Mouse (Mus musculus): Measurements from ENCODE around the gene Smchd1. TPM values are rescaled to one million over a fixed set of nuclear protein-coding genes. Genes with fewer than 3 reads are reported as not detected.

Smchd1 gene
- 87.8 and 90.7 TPM in 2 replicates for polyA plus RNA-seq (2014; fragmentation: Nextera tagmentation; extraction: Ambion mirVana)

DNA sequence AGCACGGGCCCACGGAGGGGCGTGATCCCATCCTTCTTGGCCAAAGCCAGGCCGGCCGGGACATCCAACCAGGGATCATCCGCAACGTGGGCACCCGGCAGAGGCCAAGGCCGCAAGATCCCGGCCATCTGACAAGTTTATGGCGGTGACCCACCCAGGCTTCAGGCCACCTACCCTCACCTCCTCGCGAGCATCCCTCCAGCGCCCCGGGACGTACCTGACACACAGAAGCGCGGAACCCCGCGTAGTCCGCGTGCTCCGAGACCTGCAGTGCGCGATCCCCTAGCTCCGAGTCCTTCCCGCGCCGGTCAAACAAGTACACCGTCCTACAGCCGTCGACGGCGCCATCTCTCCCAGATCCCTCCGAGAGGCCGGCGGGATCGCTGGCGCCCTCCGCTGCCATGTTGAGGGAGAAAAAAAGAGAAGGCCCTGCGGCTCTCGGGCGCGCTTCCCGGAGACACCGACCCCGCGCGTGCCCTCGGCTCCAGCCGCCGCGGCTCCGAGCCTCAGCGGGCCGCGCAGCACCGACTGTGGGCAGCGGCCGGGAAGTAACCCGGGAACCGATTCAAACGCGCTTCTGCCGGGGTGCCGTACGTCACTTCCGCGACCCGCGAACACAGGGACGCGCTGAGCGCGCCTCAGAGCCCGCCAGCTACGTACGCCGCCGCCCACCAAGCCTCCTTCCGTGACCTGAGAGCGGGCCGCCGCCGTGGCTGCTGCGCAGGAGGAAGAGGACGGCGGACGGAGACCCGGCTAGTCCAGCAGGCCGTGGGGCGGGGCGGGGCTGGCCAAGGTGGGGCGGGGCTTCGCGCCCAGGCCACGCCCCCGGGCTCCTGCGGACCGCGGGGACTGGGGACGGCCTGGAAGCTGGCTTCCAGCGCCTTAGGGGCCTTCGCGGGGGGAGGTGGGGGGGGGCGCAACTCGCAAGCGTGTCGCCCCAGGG lies at the start of gene Smchd1:
Smchd1 (minus strand) TSS at position 582 of the 943 bp plus-strand sequence.
- DNase-seq (ENCODE audit: low spot score) (peak; percentile 93), ATAC-seq (replicated peaks; ENCODE audit: insufficient number of reproducible peaks, low FRiP score, low TSS enrichment, low read depth) (peak; percentile 96)
- H3K4me3 ChIP-seq (ENCODE audit: low read depth, low read length) = peak within 1 kb of the TSS; percentile 66
- no peaks in the 10 kb centered on the region for H3K36me3 ChIP-seq (replicated peaks; ENCODE audit: control insufficient read depth, insufficient read depth, low read depth, low read length)
- no peaks in the 10 kb centered on the region for H3K4me1 ChIP-seq (ENCODE audit: control insufficient read depth, insufficient read depth, low read length)
- under 1% methylated on average over 78 of the region's 109 CpGs for whole genome bisulfite sequencing
- H3K27ac ChIP-seq (replicated peaks; ENCODE audit: low read depth, low read length) = peak within 1 kb of the TSS; percentile 97
- H3K4me2 ChIP-seq (ENCODE audit: low read depth, low read length) = peak within 1 kb of the TSS; percentile 73
- H3K9me3 ChIP-seq (replicated peaks; ENCODE audit: control insufficient read depth, low read length) = no peaks in the 10 kb centered on the region
- peak within 1 kb of the TSS; percentile 96 for H3K9ac ChIP-seq (replicated peaks; ENCODE audit: low read length)
- no peaks in the 10 kb centered on the region for H3K27me3 ChIP-seq (ENCODE audit: control insufficient read depth, insufficient read depth, low read length)

DNA sequence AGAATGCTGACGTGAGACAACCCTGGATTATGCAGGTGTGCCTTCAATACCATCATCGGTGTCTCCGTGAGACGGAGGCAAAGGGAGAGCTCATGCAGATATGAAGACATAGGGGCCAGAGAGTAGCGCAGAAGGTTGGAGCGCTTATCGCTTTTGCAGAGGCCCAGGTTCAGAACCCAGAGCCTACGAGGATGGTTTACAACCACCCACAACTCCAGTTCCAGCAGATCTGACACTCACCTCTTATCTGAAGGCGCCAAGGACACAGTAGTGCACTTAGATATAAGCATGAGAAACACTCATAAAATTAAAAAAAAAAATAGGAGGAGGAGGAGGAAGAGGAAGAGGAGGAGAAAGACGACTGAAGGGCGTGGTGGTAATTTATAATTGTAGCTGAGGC lies 35.2 kb upstream of the Smchd1 start:
- H3K27ac ChIP-seq (replicated peaks; ENCODE audit: low read depth, low read length) = no peak overlapping the region
- no peak overlapping the region for H3K4me2 ChIP-seq (ENCODE audit: low read depth, low read length)
- no peak overlapping the region for H3K4me3 ChIP-seq (ENCODE audit: low read depth, low read length)
- H3K4me1 ChIP-seq (ENCODE audit: control insufficient read depth, insufficient read depth, low read length) = no peaks in the 10 kb centered on the region
- H3K27me3 ChIP-seq (ENCODE audit: control insufficient read depth, insufficient read depth, low read length) = no peaks in the 10 kb centered on the region
- H3K9me3 ChIP-seq (replicated peaks; ENCODE audit: control insufficient read depth, low read length) = no peaks in the 10 kb centered on the region
- DNase-seq (ENCODE audit: low spot score) (no peak), ATAC-seq (replicated peaks; ENCODE audit: insufficient number of reproducible peaks, low FRiP score, low TSS enrichment, low read depth) (no peak)
- H3K36me3 ChIP-seq (replicated peaks; ENCODE audit: control insufficient read depth, insufficient read depth, low read depth, low read length) = peaks cover 6% of the 10 kb centered on the region
- no peak overlapping the region for H3K9ac ChIP-seq (replicated peaks; ENCODE audit: low read length)
- 97% methylated on average over 11 of the region's 11 CpGs for WGBS

DNA sequence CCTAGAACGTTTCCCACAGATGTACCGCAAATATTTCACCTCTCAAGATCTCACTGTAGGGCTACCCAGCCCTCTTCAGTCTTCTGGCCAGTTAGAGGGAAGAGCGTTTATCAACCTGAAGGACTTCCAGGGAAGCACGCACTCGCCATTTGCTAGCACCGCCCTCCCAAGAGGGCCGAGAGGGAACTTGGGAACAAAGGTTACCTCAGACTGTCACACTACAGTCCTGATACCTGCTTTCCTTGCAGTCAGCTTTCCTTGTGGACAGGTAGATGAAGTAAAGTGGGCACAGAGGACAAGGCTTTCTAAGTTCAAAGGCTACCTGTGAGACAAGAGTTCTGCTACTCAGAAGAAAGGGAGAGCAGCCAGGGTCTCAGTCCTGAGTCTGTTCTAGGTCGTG lies 31.7 kb upstream of the Smchd1 start:
- Histone ChIP-seq H3K4me1 (ENCODE audit: control insufficient read depth, insufficient read depth, low read length) (no peaks in the 10 kb centered on the region), H3K4me3 (ENCODE audit: low read depth, low read length) (no peak overlapping the region), H3K9ac (replicated peaks; ENCODE audit: low read length) (no peak overlapping the region), H3K27ac (replicated peaks; ENCODE audit: low read depth, low read length) (no peak overlapping the region), H3K9me3 (replicated peaks; ENCODE audit: control insufficient read depth, low read length) (no peaks in the 10 kb centered on the region), H3K36me3 (replicated peaks; ENCODE audit: control insufficient read depth, insufficient read depth, low read depth, low read length) (peaks cover 4% of the 10 kb centered on the region), H3K4me2 (ENCODE audit: low read depth, low read length) (no peak overlapping the region), H3K27me3 (ENCODE audit: control insufficient read depth, insufficient read depth, low read length) (no peaks in the 10 kb centered on the region)
- 88% methylated on average over 8 of the region's 8 CpGs for WGBS
- DNase-seq (ENCODE audit: low spot score) (no peak), ATAC-seq (replicated peaks; ENCODE audit: insufficient number of reproducible peaks, low FRiP score, low TSS enrichment, low read depth) (no peak)

DNA sequence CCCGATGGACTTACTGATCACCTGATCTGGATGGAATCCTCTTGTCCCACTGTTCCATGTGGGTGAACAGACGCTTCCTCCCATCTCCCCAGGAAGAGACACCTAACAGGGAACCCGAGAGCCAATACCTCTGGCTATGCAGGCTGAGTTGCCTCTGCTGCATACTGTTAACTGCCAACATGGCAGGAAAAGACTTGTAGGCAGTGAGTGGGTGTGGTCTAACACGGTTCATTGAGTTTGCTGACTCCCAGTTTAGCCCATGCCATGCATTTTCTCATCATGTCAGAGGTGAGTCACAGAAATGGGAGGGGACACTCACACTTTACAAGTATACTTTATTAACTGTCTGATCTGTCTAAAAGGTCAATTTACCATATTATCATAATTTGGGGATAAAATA lies 20.6 kb upstream of the Smchd1 start:
- WGBS = 89% methylated on average over 4 of the region's 4 CpGs
- no peak overlapping the region for H3K4me2 ChIP-seq (ENCODE audit: low read depth, low read length)
- H3K4me3 ChIP-seq (ENCODE audit: low read depth, low read length) = no peak overlapping the region
- H3K4me1 ChIP-seq (ENCODE audit: control insufficient read depth, insufficient read depth, low read length) = no peaks in the 10 kb centered on the region
- H3K27ac ChIP-seq (replicated peaks; ENCODE audit: low read depth, low read length) = no peak overlapping the region
- no peak overlapping the region for H3K9ac ChIP-seq (replicated peaks; ENCODE audit: low read length)
- DNase-seq (ENCODE audit: low spot score) (no peak), ATAC-seq (replicated peaks; ENCODE audit: insufficient number of reproducible peaks, low FRiP score, low TSS enrichment, low read depth) (no peak)
- no peaks in the 10 kb centered on the region for H3K9me3 ChIP-seq (replicated peaks; ENCODE audit: control insufficient read depth, low read length)
- no peaks in the 10 kb centered on the region for H3K27me3 ChIP-seq (ENCODE audit: control insufficient read depth, insufficient read depth, low read length)
- peaks cover 3% of the 10 kb centered on the region; the same call in 1 of the 2 replicates for H3K36me3 ChIP-seq (replicated peaks; ENCODE audit: control insufficient read depth, insufficient read depth, low read depth, low read length)

DNA sequence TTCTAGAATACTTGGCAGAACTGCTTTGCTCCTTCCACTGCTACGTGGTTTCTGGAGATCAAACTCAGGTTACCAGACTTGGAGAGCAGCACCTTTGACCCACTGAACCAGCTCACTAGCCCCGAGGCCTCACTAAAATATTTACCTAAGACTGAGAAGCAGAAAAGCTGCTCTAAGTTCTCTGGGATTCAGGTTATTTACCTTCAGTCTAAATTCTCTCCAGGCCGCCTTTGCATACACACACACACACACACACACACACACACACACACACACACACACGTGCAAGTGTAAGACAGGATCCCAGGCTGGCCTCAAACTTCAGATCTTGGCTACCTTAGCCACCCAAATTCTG lies 16.2 kb upstream of the Smchd1 start:
- ATAC-seq (replicated peaks; ENCODE audit: insufficient number of reproducible peaks, low FRiP score, low TSS enrichment, low read depth) = no peak
- Histone ChIP-seq H3K27me3 (ENCODE audit: control insufficient read depth, insufficient read depth, low read length) (no peaks in the 10 kb centered on the region), H3K9me3 (replicated peaks; ENCODE audit: control insufficient read depth, low read length) (no peaks in the 10 kb centered on the region), H3K4me2 (ENCODE audit: low read depth, low read length) (no peak overlapping the region), H3K4me3 (ENCODE audit: low read depth, low read length) (no peak overlapping the region), H3K4me1 (ENCODE audit: control insufficient read depth, insufficient read depth, low read length) (no peaks in the 10 kb centered on the region), H3K27ac (replicated peaks; ENCODE audit: low read depth, low read length) (no peak overlapping the region), H3K36me3 (replicated peaks; ENCODE audit: control insufficient read depth, insufficient read depth, low read depth, low read length) (no peaks in the 10 kb centered on the region), H3K9ac (replicated peaks; ENCODE audit: low read length) (no peak overlapping the region)
- no peak for DNase-seq (ENCODE audit: low spot score)
- 52% methylated on average over 4 of the region's 4 CpGs for WGBS

DNA sequence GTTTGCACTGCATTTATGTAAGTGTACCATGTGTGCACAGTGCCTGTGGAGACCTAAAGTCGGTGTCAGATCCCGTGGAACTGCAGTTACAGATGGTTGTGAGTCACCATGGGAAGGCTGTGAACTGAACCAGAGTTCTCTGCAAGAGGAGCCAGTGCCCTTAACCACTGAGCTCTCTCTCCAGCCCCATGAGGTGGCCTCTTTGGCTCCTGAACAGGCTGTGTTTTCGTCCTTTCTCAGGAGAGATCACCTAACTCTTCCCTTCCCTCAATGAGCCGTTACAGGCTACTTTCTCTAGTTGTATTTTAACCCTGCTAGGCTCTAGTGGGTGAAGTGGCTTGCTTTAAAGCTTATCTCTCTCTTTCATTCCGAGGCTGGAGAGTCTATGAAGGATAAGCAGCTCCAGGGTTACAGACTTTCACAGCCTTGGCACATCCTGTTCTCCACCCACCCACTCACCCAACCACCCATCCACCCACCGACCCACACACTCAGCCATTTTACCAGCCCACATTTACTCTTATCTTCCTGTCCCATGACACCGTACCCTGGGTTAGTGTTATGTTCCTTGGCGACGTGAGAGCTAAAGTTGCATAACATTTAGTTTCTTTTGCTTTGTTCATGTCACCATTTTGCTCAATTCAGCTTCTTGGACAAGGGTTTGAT lies 15.7 kb upstream of the Smchd1 start:
- WGBS = 78% methylated on average over 9 of the region's 9 CpGs
- Histone ChIP-seq H3K27ac (replicated peaks; ENCODE audit: low read depth, low read length) (no peak overlapping the region), H3K4me1 (ENCODE audit: control insufficient read depth, insufficient read depth, low read length) (no peaks in the 10 kb centered on the region), H3K9me3 (replicated peaks; ENCODE audit: control insufficient read depth, low read length) (no peaks in the 10 kb centered on the region), H3K9ac (replicated peaks; ENCODE audit: low read length) (no peak overlapping the region), H3K27me3 (ENCODE audit: control insufficient read depth, insufficient read depth, low read length) (no peaks in the 10 kb centered on the region), H3K4me2 (ENCODE audit: low read depth, low read length) (no peak overlapping the region), H3K36me3 (replicated peaks; ENCODE audit: control insufficient read depth, insufficient read depth, low read depth, low read length) (no peaks in the 10 kb centered on the region), H3K4me3 (ENCODE audit: low read depth, low read length) (no peak overlapping the region)
- no peak for ATAC-seq (replicated peaks; ENCODE audit: insufficient number of reproducible peaks, low FRiP score, low TSS enrichment, low read depth)
- no peak for DNase-seq (ENCODE audit: low spot score)

DNA sequence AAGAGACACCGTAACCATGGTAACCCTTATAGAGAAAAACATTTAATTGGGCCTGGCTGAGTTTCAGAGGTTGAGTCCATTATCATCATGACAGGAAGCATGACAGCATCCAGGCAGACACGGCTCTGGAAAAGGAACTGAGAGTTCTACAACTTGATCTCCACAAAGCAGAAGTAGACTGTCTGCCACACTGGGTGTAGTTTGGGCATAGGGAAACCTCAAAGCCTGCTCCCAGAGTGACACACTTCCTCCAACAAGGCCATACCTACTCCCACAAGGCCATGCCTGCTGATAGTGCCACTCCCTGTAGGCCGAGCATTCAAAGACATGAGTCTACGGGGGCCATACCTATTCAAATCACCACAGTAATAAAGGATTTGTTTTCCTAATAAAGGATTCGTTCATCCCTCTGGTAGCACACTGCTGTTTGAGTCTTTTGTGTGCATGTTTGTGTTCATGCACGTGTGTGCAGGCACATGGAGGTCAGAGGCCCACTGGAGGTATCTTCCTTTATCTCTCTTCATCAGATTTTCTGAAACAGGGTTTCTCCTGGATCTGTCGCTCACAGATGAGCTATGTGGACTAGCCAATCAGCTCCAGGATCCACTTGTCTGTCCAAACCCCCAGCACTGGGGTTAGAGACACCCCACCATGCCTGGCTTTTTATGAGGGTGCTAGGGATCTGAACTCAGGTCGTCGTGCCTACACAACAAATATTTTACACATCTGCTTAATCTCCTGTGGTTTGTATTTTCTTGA lies 14.7 kb upstream of the Smchd1 start:
- Histone ChIP-seq H3K27me3 (ENCODE audit: control insufficient read depth, insufficient read depth, low read length) (no peaks in the 10 kb centered on the region), H3K4me1 (ENCODE audit: control insufficient read depth, insufficient read depth, low read length) (no peaks in the 10 kb centered on the region; the same call in 1 of the 2 replicates), H3K9me3 (replicated peaks; ENCODE audit: control insufficient read depth, low read length) (no peaks in the 10 kb centered on the region), H3K27ac (replicated peaks; ENCODE audit: low read depth, low read length) (no peak overlapping the region), H3K9ac (replicated peaks; ENCODE audit: low read length) (no peak overlapping the region), H3K4me3 (ENCODE audit: low read depth, low read length) (no peak overlapping the region), H3K4me2 (ENCODE audit: low read depth, low read length) (no peak overlapping the region), H3K36me3 (replicated peaks; ENCODE audit: control insufficient read depth, insufficient read depth, low read depth, low read length) (no peaks in the 10 kb centered on the region)
- DNase-seq (ENCODE audit: low spot score) = no peak
- no peak for ATAC-seq (replicated peaks; ENCODE audit: insufficient number of reproducible peaks, low FRiP score, low TSS enrichment, low read depth)
- 82% methylated on average over 9 of the region's 9 CpGs for WGBS
